Mouse (Mus musculus): ENCODE data around the gene Amz1.

GRCm38 (mm10) chr5:140798775-140799174, 74.8 kb downstream of the Amz1 start:
- TF ChIP-seq EP300 (IDR thresholded peaks at IDR 0.05; ENCODE audit: low read depth) (no peak), CTCF (IDR thresholded peaks at IDR 0.05; ENCODE audit: low read depth) (no peak)
